Mouse (Mus musculus): ENCODE data around the gene Tspan10. TPM values are rescaled to one million over a fixed set of nuclear protein-coding genes. Genes with fewer than 3 reads are reported as not detected.

Gene Tspan10
- total and polyA plus RNA-seq, 2 experiments from 2014 or later: 0.08 TPM; not detected in 1

DNA sequence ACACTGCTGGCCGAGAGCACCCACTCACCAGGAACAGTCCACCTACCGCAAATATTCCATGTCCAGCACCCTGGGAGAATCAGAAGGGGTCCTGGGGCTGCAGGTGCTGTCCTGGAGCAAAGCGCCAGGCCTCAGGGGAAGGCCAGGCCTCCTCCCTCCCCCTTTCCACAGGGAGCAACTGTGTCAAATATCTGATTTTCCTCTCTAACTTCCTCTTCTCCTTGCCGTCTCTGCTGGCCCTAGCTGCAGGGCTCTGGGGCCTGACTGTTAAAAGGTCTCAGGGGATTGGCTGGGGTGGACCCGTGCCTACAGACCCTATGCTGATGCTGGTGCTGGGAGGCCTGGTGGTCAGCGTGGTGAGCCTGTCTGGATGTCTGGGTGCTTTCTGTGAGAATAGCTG lies 1.7 kb downstream of the Tspan10 start:
- Histone ChIP-seq H3K9ac (replicated peaks; ENCODE audit: low read depth, low read length) (no peak overlapping the region), H3K36me3 (replicated peaks; ENCODE audit: control insufficient read depth, insufficient read depth, low read length) (no peaks in the 10 kb centered on the region), H3K27me3 (ENCODE audit: control insufficient read depth, insufficient read depth, low read length) (no peaks in the 10 kb centered on the region), H3K4me3 (ENCODE audit: low read depth, low read length) (no peak overlapping the region), H3K4me1 (ENCODE audit: control insufficient read depth, insufficient read depth) (no peaks in the 10 kb centered on the region), H3K9me3 (replicated peaks; ENCODE audit: control insufficient read depth, low read length) (no peaks in the 10 kb centered on the region), H3K4me2 (ENCODE audit: low read depth, low read length) (no peak overlapping the region), H3K27ac (ENCODE audit: low read depth) (no peak overlapping the region)
- TF ChIP-seq CTCF (IDR thresholded peaks at IDR 0.05; ENCODE audit: low read depth): no peak
- no peak for TF ChIP-seq EP300 (IDR thresholded peaks at IDR 0.05; ENCODE audit: low read depth)
- ATAC-seq (ENCODE audit: insufficient read depth, low read depth): no peak
- DNase-seq (ENCODE audit: low spot score): no peak
- 54% methylated on average over 6 of the region's 6 CpGs for WGBS

- H3K4me2 ChIP-seq (ENCODE audit: low read depth, low read length): no peak overlapping the region
- H3K9me3 ChIP-seq (replicated peaks; ENCODE audit: control insufficient read depth, low read length): no peaks in the 10 kb centered on the region
- H3K9ac ChIP-seq (replicated peaks; ENCODE audit: low read depth, low read length): no peak overlapping the region
- ATAC-seq (ENCODE audit: insufficient read depth, low read depth): no peak
- H3K4me3 ChIP-seq (ENCODE audit: low read depth, low read length): no peak overlapping the region
- 58% methylated on average over 3 of the region's 3 CpGs for WGBS
- TF ChIP-seq CTCF (IDR thresholded peaks at IDR 0.05; ENCODE audit: low read depth): no peak
- no peak for TF ChIP-seq EP300 (IDR thresholded peaks at IDR 0.05; ENCODE audit: low read depth)
- no peaks in the 10 kb centered on the region for H3K27me3 ChIP-seq (ENCODE audit: control insufficient read depth, insufficient read depth, low read length)
- no peaks in the 10 kb centered on the region for H3K4me1 ChIP-seq (ENCODE audit: control insufficient read depth, insufficient read depth)
- H3K27ac ChIP-seq (ENCODE audit: low read depth): no peak overlapping the region
- H3K36me3 ChIP-seq (replicated peaks; ENCODE audit: control insufficient read depth, insufficient read depth, low read length): no peaks in the 10 kb centered on the region
- DNase-seq (ENCODE audit: low spot score): no peak
These were observed 3.0 kb downstream of the Tspan10 start for GRCm38 (mm10) chr11:120445475-120445874.

GRCm38 (mm10) chr11:120447179-120447578 lies 4.7 kb downstream of the Tspan10 start:
- Histone ChIP-seq H3K27me3 (ENCODE audit: control insufficient read depth, insufficient read depth, low read length) (no peaks in the 10 kb centered on the region), H3K4me3 (ENCODE audit: low read depth, low read length) (no peak overlapping the region), H3K4me1 (ENCODE audit: control insufficient read depth, insufficient read depth) (no peaks in the 10 kb centered on the region), H3K9ac (replicated peaks; ENCODE audit: low read depth, low read length) (no peak overlapping the region), H3K4me2 (ENCODE audit: low read depth, low read length) (no peak overlapping the region), H3K36me3 (replicated peaks; ENCODE audit: control insufficient read depth, insufficient read depth, low read length) (no peaks in the 10 kb centered on the region), H3K27ac (ENCODE audit: low read depth) (no peak overlapping the region), H3K9me3 (replicated peaks; ENCODE audit: control insufficient read depth, low read length) (no peaks in the 10 kb centered on the region)
- no peak for TF ChIP-seq EP300 (IDR thresholded peaks at IDR 0.05; ENCODE audit: low read depth)
- no peak for TF ChIP-seq CTCF (IDR thresholded peaks at IDR 0.05; ENCODE audit: low read depth)
- DNase-seq (ENCODE audit: low spot score) (no peak), ATAC-seq (ENCODE audit: insufficient read depth, low read depth) (no peak)
- 84% methylated on average over 7 of the region's 7 CpGs for WGBS

DNA sequence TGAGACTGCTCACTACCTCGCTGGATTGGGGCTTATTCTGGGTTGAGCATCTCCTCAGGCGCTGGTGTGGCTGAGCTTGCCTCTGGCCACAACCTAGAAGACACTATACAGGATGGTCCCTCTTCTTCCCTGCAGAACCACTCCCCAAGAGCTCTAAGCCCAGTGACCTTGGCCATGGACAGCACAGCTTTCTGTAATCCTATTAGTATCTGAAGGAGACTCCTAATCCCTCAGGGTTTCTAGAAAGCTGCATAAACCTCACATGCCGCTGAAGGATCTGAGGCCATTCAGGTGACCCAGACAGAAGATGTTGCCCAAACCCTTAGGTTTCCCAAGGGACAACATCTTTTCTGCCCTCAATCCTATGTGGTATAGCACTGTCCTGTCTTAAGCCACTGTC lies 9.8 kb downstream of the Tspan10 start:
- Histone ChIP-seq H3K4me3 (ENCODE audit: low read depth, low read length) (no peak overlapping the region), H3K9ac (replicated peaks; ENCODE audit: low read depth, low read length) (no peak overlapping the region), H3K9me3 (replicated peaks; ENCODE audit: control insufficient read depth, low read length) (no peaks in the 10 kb centered on the region), H3K4me2 (ENCODE audit: low read depth, low read length) (no peak overlapping the region), H3K27me3 (ENCODE audit: control insufficient read depth, insufficient read depth, low read length) (no peaks in the 10 kb centered on the region), H3K4me1 (ENCODE audit: control insufficient read depth, insufficient read depth) (no peaks in the 10 kb centered on the region; the same call in 1 of the 2 replicates), H3K36me3 (replicated peaks; ENCODE audit: control insufficient read depth, insufficient read depth, low read length) (no peaks in the 10 kb centered on the region), H3K27ac (ENCODE audit: low read depth) (no peak overlapping the region)
- WGBS: 62% methylated on average over 3 of the region's 3 CpGs
- ATAC-seq (ENCODE audit: insufficient read depth, low read depth): no peak
- no peak for DNase-seq (ENCODE audit: low spot score)
- TF ChIP-seq CTCF (IDR thresholded peaks at IDR 0.05; ENCODE audit: low read depth) (no peak), EP300 (IDR thresholded peaks at IDR 0.05; ENCODE audit: low read depth) (no peak)

- Histone ChIP-seq H3K27me3 (ENCODE audit: control insufficient read depth, insufficient read depth, low read length) (no peaks in the 10 kb centered on the region), H3K36me3 (replicated peaks; ENCODE audit: control insufficient read depth, insufficient read depth, low read length) (no peaks in the 10 kb centered on the region), H3K4me1 (ENCODE audit: control insufficient read depth, insufficient read depth) (no peaks in the 10 kb centered on the region; the same call in 1 of the 2 replicates), H3K9me3 (replicated peaks; ENCODE audit: control insufficient read depth, low read length) (no peaks in the 10 kb centered on the region), H3K9ac (replicated peaks; ENCODE audit: low read depth, low read length) (no peak within 1 kb of the TSS), H3K27ac (ENCODE audit: low read depth) (no peak within 1 kb of the TSS), H3K4me3 (ENCODE audit: low read depth, low read length) (no peak within 1 kb of the TSS), H3K4me2 (ENCODE audit: low read depth, low read length) (no peak within 1 kb of the TSS)
- TF ChIP-seq EP300 (IDR thresholded peaks at IDR 0.05; ENCODE audit: low read depth): no peak
- TF ChIP-seq CTCF (IDR thresholded peaks at IDR 0.05; ENCODE audit: low read depth): no peak
- no peak for ATAC-seq (ENCODE audit: insufficient read depth, low read depth)
- DNase-seq (ENCODE audit: low spot score): no peak
- 83% methylated on average over 4 of the region's 4 CpGs for WGBS
These were observed 10.9 kb downstream of the Tspan10 start, which contains the start of gene Pde6g for GRCm38 (mm10) chr11:120453306-120453705. Gene Pde6g (minus strand): TSS chr11:120453500.

DNA sequence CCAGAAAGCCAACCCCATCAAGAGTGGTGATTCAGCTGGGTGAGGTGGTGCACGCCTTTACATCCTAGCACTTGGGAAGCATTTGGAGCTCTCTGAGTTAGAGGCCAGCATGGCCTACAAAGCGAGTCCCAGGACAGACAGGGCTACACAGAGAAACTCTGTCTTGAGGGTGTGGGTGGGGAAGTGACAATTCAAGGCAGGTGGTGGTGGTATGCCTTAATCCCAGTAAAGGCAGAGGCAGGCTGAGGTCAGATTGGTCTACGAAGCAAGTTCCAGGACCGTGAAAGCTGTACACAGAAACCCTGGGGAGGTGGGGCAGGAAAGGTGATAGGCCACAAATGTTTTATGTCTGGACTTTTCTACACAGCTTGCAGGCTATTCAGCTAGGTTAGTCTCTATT lies 12.5 kb downstream of the Tspan10 start:
- Histone ChIP-seq H3K27me3 (ENCODE audit: control insufficient read depth, insufficient read depth, low read length) (no peaks in the 10 kb centered on the region), H3K4me1 (ENCODE audit: control insufficient read depth, insufficient read depth) (peaks cover 7% of the 10 kb centered on the region), H3K9me3 (replicated peaks; ENCODE audit: control insufficient read depth, low read length) (no peaks in the 10 kb centered on the region), H3K27ac (ENCODE audit: low read depth) (no peak overlapping the region), H3K4me2 (ENCODE audit: low read depth, low read length) (no peak overlapping the region), H3K36me3 (replicated peaks; ENCODE audit: control insufficient read depth, insufficient read depth, low read length) (no peaks in the 10 kb centered on the region), H3K4me3 (ENCODE audit: low read depth, low read length) (no peak overlapping the region), H3K9ac (replicated peaks; ENCODE audit: low read depth, low read length) (no peak overlapping the region)
- ATAC-seq (ENCODE audit: insufficient read depth, low read depth) (no peak), DNase-seq (ENCODE audit: low spot score) (no peak)
- TF ChIP-seq EP300 (IDR thresholded peaks at IDR 0.05; ENCODE audit: low read depth): no peak
- TF ChIP-seq CTCF (IDR thresholded peaks at IDR 0.05; ENCODE audit: low read depth): no peak
- WGBS: 88% methylated on average over 4 of the region's 4 CpGs
